Mouse (Mus musculus) right cerebral cortex, postnatal 4 days (tissue): ENCODE results near the gene Il17ra.

ENCODE experiments used
- DNase-seq: peaks from one replicate; pipeline ENCODE4 v3.0.0-alpha.2; 2022

Il17ra gene

DNA sequence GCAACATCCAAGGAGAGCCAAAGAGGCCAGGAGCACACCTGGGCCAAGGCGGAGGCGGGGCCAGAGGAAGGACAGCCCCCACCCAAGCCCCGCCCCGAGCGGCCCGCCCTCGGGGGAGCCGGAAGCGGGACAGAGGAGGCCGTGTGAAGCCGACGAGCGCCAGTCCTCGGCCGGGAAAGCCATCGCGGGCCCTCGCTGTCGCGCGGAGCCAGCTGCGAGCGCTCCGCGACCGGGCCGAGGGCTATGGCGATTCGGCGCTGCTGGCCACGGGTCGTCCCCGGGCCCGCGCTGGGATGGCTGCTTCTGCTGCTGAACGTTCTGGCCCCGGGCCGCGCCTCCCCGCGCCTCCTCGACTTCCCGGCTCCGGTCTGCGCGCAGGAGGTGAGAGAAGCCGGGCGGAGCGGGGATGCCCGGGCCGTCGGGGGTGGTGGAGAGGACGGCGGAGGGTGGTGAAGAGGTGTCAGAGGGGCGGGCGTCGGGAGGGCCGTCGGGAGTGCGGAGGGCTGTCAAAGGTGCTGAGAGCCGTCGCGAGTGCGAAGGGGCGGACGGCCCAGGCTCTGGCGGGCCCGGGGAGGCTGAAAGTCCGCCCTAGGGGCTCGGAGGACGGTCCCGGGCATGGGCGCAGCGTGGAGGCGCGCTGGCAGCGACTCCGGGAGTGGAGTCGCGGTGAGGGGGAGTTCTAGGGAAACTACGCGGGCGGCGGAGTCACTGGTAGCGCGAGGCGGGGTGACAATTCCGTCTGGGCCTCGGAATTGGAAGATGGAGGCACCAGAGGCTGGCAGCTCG is at the start of gene Il17ra:
Il17ra (plus strand) TSS at position 162 of the 786 bp plus-strand sequence.
- peak; percentile 39 for DNase-seq

DNA sequence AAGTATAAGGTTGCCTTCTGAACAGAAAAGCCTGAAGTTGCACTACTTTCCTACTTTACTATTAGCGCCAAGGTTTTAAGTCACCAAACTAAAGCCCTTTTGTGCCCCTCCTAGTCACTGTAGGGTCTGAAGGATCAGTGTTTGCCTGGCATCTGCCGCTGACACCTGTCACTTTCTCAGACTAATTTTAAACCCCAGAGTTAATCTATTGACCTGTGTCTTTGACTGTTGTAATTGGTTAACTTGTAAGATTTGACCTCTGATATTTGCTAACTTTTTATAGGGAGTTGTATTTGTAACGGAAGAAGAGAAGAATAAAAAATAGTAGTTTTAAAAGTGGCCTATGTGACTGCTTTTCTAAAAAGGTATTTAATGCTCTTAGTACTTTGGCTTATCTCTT is 24.9 kb upstream of the Il17ra start:
- DNase-seq, result no peak

DNA sequence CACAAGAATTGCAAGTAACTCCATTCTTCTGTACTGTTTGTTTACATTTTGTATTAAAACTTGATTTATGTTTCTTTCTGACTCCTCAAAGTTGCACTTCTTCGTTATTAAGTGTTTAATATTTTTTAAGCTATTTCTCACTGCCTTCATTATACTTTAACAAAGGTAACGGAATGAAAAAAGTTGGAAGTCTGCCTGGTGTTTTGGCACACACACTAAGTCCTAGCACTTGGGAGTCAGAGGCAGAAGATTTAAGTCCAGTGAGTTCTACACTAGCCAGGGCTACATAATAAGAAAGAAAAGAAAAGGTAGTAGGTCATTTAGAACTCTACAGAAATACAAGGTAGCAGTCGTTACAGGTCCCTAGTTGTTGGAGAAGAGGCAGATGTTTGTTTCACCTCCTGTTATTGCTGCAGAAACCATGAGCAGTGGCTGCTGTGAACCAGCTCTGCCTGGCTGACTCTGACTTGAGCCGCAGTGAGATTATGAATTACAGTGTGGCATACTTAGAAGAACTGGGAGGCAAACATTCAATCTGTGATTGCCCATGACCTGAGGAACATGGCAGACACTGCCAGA is 20.8 kb upstream of the Il17ra start:
- DNase-seq, result no peak

DNA sequence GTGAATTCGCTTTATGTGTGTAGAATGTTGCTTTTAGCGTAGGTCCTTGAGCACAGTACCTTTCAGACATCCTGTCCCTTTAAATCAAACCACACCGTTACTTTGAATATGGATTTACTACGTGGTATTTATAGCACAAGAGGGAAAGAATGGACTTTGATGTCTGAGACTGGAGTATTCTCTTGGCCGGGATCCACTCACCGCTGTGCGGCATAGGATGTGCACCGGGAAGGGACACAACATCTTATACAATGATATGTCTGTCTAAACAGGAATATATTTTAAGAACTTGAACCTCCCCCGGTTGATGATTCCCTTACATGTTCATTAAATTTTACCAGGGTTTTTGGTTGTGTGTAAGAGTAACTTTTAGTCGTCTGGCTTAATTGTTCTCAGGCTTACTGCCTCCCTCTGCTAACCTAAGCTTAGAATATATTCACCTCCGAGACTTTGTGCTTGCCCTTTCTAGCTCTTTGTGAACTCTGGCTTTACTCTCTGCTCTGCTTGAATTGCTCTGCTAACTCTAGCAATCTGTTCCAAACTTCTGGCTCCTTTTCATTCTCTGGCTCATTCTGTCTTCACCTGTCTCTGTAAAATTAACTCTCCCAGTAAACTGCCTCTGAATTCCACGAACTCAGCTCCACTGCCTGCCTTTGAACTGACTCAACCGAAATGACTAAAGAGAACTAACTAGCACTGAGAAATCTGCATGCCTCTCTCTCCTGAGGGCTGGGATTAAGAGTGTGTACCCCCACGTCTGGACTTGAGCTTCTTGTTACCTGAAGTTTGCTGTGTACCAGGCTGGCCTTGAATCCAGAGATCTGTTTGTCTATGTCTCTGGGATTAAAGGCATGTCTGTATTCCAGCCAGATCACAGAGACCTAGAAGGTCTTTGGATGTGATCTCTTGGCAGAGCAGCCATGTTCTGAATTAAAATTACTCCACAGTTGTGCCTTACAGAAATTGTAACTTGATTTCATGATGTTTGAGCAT is 19.4 kb upstream of the Il17ra start:
- no peak for DNase-seq

DNA sequence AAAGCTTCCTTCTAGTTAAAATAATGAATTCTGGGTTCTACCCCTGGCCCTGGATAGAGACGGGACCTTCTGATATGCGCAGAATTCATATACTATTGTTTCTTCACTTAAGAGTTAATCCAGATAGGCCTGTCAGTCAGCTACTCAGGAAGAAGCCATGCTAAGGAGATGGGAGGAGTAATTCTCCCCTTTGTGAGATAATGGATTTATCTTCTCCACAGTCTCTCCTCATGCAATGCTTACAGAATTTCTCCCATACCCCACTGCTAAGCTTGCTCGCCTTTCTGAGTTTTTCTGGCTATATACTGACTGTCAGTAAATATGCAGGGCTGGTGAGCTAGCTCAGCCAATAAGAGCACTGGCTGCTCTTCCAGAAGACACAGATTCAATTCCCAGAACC is 12.8 kb upstream of the Il17ra start:
- DNase-seq, result no peak

DNA sequence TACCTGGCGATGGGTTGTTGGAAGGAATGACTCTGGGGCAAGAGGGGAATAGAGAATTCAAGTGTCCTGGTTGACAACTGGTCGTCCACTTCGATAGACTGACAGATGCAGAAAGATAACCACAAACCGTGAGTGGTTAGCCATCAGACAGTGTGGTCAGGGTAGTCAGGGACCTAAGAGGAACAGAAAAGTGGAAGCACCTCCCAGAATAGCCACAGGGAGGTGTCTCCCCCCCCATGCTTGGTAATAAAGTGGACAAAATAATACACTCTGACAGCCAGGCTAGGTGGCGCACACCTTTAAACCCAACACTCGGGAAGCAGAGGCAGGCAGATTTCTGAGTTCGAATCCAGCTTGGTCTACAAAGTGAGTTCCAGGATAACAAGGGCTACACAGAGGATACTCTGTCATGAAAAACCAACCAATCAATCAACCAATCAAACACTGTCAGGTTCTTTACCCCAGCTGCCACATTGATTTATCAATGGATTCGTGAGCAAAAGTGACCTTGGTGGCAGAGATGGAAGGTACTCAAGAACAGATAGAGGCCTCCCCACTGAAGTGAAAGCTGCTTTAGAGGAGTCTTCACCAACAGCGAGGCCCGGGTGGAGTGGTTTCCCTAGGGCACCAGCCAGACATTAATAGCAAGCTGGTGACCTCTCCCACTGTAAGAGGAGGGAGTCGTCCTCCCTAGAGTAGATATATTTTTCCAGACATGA is 10.5 kb upstream of the Il17ra start:
- no peak for DNase-seq

- DNase-seq, result no peak
These were observed 10.0 kb upstream of the Il17ra start for GRCm38 (mm10) chr6:120453103-120453445.

DNA sequence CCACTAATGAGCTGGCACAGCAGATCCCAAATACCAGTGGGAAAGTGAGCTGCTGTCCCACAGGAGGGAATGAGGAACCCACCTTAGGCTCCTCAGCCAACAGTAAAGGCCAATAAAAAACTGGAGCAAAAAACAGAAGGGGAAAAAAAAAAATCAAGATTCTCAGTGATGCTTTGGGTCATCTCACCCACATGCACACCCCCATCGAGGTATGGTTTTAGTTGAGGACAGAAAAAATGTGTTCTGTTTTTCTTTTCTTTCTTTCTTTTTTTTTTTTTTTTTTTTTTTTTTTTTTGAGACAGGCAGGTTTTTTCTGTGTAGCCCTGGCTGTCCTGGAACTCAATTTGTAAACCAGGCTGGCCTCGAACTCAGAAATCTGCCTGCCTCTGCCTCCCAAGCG is 9.5 kb upstream of the Il17ra start:
- DNase-seq, result no peak

GRCm38 (mm10) chr6:120454627-120455077 is 8.4 kb upstream of the Il17ra start:
- no peak for DNase-seq

DNA sequence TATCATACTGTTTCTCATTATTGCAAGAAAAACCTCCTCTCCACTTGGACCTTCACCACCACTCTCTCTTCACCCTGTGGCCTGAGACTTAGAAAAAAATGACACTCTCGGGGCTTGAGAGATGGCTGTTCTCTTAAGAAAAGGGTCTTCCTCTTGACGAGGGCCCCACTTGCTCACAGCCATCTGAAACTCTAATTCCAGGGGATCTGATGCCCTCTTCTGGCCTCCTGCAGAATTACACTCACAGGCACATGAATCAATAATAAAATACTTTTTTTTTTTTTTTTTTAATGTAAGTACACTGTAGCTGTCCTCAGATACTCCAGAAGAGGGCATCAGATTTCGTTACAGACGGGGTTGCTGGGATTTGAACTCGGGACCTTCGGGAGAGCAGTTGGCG is 6.0 kb upstream of the Il17ra start:
- DNase-seq, result no peak

DNA sequence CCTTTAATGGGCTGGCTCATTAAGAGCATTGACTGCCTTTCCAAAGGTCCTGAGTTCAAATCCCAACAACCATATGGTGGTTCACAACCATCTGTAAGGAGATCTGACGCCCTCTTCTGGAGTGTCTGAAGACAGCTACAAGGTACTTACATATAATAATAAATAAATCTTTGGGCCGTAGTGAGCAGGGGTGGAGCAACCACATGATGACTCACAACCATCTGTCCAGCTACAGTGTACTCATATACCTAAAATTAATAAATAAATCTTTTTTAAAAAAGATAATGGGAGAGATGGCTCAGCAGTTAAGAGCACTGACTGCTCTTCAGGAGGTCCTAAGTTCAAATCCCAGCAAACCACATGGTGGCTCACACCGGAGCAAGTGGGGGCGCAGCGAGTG is 5.3 kb upstream of the Il17ra start:
- no peak for DNase-seq

- no peak for DNase-seq
These were observed 1.8 kb upstream of the Il17ra start for GRCm38 (mm10) chr6:120461217-120461616.

DNA sequence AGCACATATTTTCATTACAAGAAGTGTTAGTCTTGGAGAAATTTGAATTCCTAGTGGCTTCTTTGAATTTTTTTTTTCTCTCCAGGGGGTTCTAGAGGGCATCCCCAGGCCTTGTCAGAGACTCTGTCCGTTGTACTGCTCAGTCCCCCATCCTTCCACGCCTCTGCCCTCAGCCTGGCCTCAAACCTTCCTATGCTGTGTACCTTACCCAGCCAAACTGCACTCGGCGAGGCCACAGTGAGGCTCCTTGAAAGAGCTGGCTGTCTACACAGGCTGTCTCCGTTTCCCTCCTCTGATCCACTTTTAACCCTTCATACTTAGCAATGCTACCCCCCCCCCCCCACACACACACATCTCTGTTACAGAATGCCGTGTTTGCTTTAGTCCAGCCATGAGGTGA is 796 bp upstream of the Il17ra start:
- DNase-seq, result no peak

GRCm38 (mm10) chr6:120463884-120464283 is 837 bp downstream of the Il17ra start:
- DNase-seq, result no peak

GRCm38 (mm10) chr6:120464406-120464939 is 1.4 kb downstream of the Il17ra start:
- DNase-seq, result no peak

DNA sequence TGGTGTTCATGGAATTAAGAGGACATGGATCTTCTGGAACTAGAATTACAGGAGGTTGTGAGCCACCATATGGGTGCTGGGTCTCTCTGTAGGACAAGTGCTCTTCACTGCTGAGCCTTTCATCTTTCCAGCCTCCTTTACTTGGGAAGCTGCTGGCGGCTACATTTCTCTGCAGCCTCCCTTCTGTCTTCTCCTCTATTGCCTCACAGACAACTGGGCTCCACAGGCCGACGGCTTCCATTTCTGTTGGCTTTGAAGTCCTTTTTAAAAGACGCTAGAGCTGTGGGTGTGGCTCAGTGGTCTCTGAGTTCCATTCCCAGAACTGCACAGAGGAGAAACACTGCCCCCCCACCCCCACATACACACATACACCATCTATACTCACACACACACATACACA is 2.3 kb downstream of the Il17ra start:
- no peak for DNase-seq

DNA sequence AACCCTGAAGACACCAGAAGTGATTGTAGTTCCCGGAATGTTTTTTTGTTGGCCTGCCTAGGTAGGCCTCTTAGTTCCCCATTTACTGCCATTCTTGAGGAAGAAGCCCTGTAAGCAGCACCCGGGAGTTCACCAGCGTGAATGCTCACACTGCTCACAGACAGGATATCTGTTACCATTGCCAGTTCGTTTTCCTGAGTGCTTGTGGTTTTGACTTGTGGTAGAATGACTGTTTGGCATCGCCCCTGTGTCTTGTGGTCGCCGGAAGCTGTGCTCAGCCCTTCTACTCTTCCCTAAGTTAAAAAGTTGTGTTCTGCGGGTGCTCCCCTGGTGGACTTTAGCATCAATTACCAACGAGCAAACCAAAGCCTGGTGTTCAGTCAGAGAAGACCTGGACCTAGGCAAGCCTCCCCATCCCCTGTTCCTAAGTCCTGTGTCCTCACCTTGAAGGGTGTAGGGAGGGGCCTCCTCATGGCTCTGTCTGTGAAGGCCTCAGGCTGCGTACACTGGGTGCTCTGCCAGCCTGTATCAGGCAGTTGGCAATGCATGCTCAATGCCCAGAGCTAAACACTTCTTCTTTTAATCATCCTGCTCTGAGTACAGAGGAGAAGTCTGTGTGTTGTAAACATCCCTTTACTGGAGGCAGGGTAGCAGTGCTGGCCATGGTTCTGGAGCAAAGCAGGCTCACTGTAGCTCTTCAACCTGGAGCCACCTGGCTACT is 3.7 kb downstream of the Il17ra start:
- DNase-seq, result no peak

DNA sequence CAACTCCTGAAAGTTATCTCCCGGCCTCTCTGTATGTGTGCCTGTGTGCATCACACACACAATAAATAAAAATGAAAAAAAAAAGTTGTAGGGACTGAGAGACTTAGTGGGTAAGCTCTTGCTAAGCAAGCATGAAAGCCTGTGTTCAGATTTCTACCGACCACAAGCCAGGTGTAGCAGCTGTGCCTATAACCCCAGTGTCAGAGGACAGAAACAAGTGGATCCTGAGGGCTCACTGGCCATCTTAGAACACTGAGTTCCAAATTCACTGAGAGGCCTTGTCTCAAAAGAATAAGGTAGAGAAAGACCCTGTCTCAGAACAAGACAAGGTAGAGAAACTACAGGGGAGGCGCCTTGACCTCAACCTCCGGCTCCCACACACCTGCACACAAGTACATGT is 5.2 kb downstream of the Il17ra start:
- DNase-seq, result no peak

GRCm38 (mm10) chr6:120469268-120469667 is 6.2 kb downstream of the Il17ra start:
- DNase-seq, result no peak

DNA sequence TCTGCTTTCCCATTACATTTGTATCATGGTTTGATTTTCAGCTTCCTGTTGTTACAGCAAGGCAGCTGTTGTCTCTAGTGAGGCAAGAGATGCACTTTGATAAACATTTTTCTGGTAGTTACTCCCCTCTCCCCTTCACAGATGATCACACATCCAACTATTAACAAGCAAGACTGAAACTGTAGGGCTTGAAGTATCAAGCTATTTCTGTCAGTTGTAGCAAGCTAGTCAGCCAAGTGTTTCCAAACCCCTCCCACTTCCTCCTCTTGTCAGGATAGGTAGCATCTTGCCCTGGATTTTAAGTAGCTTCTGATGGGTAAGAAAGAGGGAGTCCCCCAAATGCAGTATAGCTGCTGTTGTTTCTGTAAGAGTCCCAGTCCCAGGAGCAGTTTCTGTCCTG is 6.7 kb downstream of the Il17ra start:
- DNase-seq, result no peak

DNA sequence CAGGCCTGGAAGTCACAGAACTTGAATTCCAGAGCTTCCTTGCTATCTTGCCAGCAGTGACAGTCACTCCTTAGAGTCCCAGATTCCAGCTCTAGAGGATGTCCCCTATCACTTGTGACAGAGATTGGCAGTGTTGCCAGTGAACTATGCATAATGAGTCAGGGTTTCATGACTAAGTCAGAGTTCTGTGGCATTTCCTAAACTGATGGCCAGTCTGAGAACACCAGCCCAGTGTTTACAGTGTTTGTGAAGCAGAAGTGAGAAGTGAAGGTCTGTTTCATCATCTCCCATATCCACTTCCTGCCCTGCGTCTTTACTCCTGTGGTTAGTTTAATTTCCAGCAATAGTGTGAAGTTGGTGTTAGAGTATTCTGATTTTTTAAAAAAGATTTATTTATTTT is 7.6 kb downstream of the Il17ra start:
- no peak for DNase-seq

DNA sequence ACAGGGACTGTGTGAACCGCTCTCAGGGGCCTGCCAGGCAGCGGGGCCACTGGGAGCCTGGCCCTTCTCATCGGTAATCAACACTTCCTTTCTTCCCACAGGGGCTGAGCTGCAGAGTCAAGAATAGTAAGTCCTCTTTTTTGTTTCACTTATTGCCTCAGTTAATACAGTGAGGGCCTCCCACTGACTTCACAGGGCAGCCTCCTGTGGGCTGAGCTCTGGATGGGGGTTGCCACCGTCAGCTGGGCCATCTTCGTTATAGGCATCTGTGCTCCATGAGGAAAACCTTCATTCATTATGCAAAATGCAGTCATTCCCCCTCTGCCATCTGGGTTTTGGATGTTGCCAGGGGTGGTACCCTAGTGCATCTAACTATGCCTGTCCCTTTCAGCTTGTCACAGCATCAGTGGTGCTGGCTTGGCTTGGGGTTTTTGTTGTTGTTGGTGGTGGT is 9.0 kb downstream of the Il17ra start:
- DNase-seq, result no peak
